Mouse (Mus musculus): ENCODE data around the gene Bmx. TPM values are rescaled to one million over a fixed set of nuclear protein-coding genes. Genes with fewer than 3 reads are reported as not detected.

Bmx gene
- polyA plus RNA-seq, 1 experiment from 2014 or later: 0.20 TPM

- Histone ChIP-seq H3K27me3 (replicated peaks; ENCODE audit: low read depth, poor library complexity, severe bottlenecking) (peaks cover 65% of the 10 kb centered on the region), H3K4me1 (no peaks in the 10 kb centered on the region), H3K4me3 (no peak overlapping the region), H3K27ac (replicated peaks) (no peak overlapping the region), H3K9me3 (no peaks in the 10 kb centered on the region), H3K36me3 (replicated peaks) (no peaks in the 10 kb centered on the region)
- 70% methylated on average over 1 of the region's 1 CpGs for WGBS
- no peak for DNase-seq (ENCODE audit: low spot score)
Measured at GRCm38 (mm10) chrX:164164681-164165080, 93.3 kb downstream of the Bmx start.

DNA sequence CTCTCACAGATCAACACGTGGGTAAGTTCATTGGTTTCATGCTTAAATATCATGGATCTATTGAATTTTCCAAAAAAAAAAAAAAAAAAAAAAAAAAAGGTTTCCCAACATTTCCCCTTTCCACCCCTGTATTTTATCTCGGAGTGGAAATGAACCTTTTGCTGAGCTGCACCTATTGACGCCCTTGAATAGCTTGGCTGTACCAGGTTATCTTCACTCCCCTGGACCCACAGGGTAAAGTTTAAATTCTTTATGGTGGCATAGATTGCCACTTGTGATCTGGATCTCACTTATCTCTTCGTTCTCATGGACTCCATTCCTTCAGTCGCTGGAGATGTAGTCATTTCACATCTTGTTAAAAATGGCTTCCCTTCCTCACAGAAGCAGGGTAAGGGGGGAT lies 103.4 kb downstream of the Bmx start:
- H3K9me3 ChIP-seq: no peaks in the 10 kb centered on the region
- H3K27me3 ChIP-seq (replicated peaks; ENCODE audit: low read depth, poor library complexity, severe bottlenecking): peaks cover 56% of the 10 kb centered on the region
- no peaks in the 10 kb centered on the region for H3K36me3 ChIP-seq (replicated peaks)
- H3K27ac ChIP-seq (replicated peaks): no peak overlapping the region
- DNase-seq (ENCODE audit: low spot score): no peak
- 84% methylated on average over 5 of the region's 5 CpGs for WGBS
- no peaks in the 10 kb centered on the region for H3K4me1 ChIP-seq
- H3K4me3 ChIP-seq: no peak overlapping the region

GRCm38 (mm10) chrX:164153606-164154005 lies 104.4 kb downstream of the Bmx start:
- peaks cover 57% of the 10 kb centered on the region for H3K27me3 ChIP-seq (replicated peaks; ENCODE audit: low read depth, poor library complexity, severe bottlenecking)
- H3K4me1 ChIP-seq: no peaks in the 10 kb centered on the region
- no peak overlapping the region for H3K4me3 ChIP-seq
- DNase-seq (ENCODE audit: low spot score): no peak
- H3K27ac ChIP-seq (replicated peaks): no peak overlapping the region
- H3K9me3 ChIP-seq: no peaks in the 10 kb centered on the region
- no peaks in the 10 kb centered on the region for H3K36me3 ChIP-seq (replicated peaks)

- Histone ChIP-seq H3K4me3 (no peak overlapping the region), H3K4me1 (no peaks in the 10 kb centered on the region), H3K27me3 (replicated peaks; ENCODE audit: low read depth, poor library complexity, severe bottlenecking) (peaks cover 64% of the 10 kb centered on the region), H3K27ac (replicated peaks) (no peak overlapping the region), H3K9me3 (no peaks in the 10 kb centered on the region), H3K36me3 (replicated peaks) (no peaks in the 10 kb centered on the region)
- 82% methylated on average over 2 of the region's 2 CpGs for WGBS
- no peak for DNase-seq (ENCODE audit: low spot score)
Measured at GRCm38 (mm10) chrX:164152703-164153102, 105.3 kb downstream of the Bmx start.

DNA sequence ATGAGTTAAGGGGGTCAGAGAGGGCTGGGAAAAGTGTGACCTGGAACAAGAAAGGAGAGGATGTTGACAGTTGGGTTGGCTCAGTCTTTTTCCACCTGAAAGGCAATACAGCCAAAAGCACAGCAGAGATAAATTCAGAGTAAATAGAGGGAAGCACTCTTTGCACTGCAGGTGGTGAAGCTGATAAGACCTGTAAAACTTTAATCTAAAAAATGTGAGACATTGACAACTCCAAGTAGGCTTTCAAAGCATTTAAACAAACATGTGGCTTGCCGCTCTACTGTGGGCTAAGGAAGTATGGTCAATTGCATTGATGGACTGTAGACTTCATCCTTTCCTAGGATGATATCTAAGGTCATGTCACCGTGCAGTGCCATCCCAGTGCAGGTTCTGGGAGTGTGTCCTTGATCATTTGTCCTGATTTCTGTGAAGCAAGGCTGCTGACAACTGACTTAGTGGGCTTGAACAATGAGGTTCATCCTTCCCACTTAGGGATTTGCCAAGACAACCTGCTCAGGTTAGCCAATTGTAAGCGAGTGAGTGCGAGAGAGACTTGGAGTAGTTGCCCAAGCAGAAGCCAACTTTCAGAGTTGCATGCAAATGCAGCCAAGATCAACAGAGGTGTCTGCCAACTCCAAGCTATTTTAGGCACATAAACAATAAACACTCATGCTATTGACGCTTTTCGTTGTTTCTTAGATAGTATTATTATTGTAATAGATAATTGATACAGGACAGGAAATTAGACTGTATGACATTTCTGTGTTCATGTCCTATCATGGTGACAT lies 112.3 kb downstream of the Bmx start:
- no peak for DNase-seq (ENCODE audit: low spot score)
- Histone ChIP-seq H3K27ac (replicated peaks) (no peak overlapping the region), H3K27me3 (replicated peaks; ENCODE audit: low read depth, poor library complexity, severe bottlenecking) (peaks cover 83% of the 10 kb centered on the region), H3K4me3 (no peak overlapping the region), H3K4me1 (no peaks in the 10 kb centered on the region), H3K9me3 (no peaks in the 10 kb centered on the region), H3K36me3 (replicated peaks) (no peaks in the 10 kb centered on the region)
- 86% methylated on average over 6 of the region's 6 CpGs for WGBS

Other genes with a start within 250 kb of the Bmx start
- 0.34 TPM in 2 replicates for gene Car5b, start 230.2 kb downstream of the Bmx start, polyA plus RNA-seq (2016; fragmentation: Nextera tagmentation; extraction: Ambion mirVana)
- 45.8 and 47.0 TPM in 2 replicates for gene Siah1b, start 181.7 kb downstream of the Bmx start, polyA plus RNA-seq (2016; fragmentation: Nextera tagmentation; extraction: Ambion mirVana)
- 0.33 and 0.39 TPM in 2 replicates for gene Cltrn, start 169.4 kb downstream of the Bmx start, polyA plus RNA-seq (2016; fragmentation: Nextera tagmentation; extraction: Ambion mirVana)
- 0.11 and 0.12 TPM in 2 replicates for gene Ace2, start 118.9 kb downstream of the Bmx start, polyA plus RNA-seq (2016; fragmentation: Nextera tagmentation; extraction: Ambion mirVana)
- 8.0 and 10.0 TPM in 2 replicates for gene Pir, start 11.2 kb upstream of the Bmx start, polyA plus RNA-seq (2016; fragmentation: Nextera tagmentation; extraction: Ambion mirVana)
- gene Vegfd, start 115.2 kb upstream of the Bmx start, polyA plus RNA-seq (2016; fragmentation: Nextera tagmentation; extraction: Ambion mirVana): 4.8 and 5.3 TPM in 2 replicates
- 20.0 and 22.4 TPM in 2 replicates for gene Piga, start 161.6 kb upstream of the Bmx start, polyA plus RNA-seq (2016; fragmentation: Nextera tagmentation; extraction: Ambion mirVana)
- not detected in 2 replicates for gene Asb11, start 178.8 kb upstream of the Bmx start, polyA plus RNA-seq (2016; fragmentation: Nextera tagmentation; extraction: Ambion mirVana)
- 0.86 and 1.0 TPM in 2 replicates for gene Asb9, start 248.1 kb upstream of the Bmx start, polyA plus RNA-seq (2016; fragmentation: Nextera tagmentation; extraction: Ambion mirVana)

Measured in embryonic facial prominence, embryonic 10.5 days (tissue).